Mouse (Mus musculus) layer of hippocampus, postnatal 10 days (tissue): Measurements from ENCODE around the gene Als2cr12. TPM values are rescaled to one million over a fixed set of nuclear protein-coding genes. Genes with fewer than 3 reads are reported as not detected.
"Not testable (repeated sequence)": the region's sequence is repeated elsewhere in the genome, so short reads cannot be mapped to it uniquely, and the experiment has no call there.

Experiments
- DNase-seq, 2 experiments: peaks; one replicate each; pipeline ENCODE4 v3.0.0; 2021; ENCODE audit warnings: low spot score in 2 of 2
- total RNA-seq, 2 experiments: library from RNA; stranded (reverse); gene quantifications; 2 replicates each; pipeline ENCODE4 v1.2.3; 2021

Als2cr12 gene
- total RNA-seq, 2 experiments from 2014 or later: 0.23 TPM; not detected in 1

GRCm38 (mm10) chr1:58690834-58691488 lies 4.8 kb downstream of the Als2cr12 start:
- not testable (repeated sequence) for DNase-seq

DNA sequence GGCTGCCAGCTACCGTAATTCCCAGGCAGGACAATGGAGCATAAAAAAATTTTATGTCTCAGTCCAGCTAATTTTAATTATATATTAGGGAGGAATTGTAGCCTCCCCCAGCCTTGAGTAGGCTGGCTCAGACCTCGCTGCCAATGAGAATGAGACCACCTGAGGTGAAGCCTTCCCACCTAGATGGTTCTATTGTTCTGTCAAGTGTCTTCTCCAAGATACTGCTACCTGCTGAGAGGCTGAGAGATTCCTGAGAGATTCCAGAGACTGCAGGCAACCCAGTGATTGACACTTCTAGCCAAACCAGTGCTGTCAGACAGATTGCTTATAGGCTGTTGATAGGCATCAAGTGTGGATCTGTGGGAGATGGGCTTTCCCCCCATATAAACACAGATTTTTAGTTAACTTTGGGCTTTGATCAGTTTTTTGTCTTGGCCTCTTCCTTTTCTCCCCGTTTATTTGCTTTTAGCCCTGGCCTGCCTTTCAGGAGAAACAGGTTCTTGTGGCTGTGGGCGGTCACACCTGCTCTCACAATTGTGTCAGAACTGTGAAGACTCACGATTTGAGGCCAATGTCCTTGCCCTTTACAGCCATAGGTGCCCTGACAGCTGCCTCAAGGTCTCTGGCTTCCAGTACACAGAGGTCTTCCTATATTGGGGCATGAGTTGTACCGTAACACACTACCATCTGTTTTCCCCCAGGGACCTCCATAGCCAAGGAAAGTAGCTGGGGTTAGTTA lies 5.6 kb downstream of the Als2cr12 start:
- no peak for DNase-seq

DNA sequence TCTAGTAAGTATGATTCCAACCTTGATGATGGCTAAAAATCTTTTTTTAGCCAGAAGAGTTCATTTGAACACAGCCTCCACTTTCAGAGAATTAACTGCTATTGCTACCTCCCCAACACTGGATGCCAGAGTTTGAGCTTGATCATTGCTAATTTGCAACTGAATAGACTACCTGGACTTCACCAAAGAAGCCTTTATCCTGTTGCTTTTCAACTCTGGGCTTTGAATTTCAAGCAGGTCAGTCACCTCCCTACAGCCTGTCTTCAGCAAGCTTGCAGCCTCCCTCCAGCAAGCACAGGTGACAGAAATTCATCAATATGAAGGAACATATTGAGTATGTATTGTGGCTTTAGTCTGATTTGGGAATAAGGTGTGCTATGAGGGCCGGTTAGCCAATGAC lies 6.4 kb downstream of the Als2cr12 start:
- DNase-seq: no peak

DNA sequence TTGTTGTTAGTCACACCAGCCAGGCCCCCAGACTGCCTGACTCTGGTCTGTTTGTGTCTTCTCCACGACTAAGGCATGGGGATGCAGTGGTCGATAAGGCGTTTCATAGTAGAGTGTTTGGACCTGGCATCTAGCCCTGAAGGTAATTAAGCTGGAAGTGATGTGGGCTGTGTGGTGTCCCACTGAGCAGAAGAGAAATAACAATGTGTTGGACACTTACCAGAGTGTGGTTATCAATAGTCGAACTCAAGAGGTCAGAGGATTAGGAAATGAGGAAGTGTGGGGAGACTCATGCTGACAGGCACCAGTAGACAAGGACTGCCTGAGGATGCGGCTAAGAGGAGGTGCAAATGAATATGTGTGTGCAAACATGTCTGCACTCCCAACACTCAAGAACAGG lies 17.4 kb downstream of the Als2cr12 start:
- DNase-seq: not testable (repeated sequence)

DNA sequence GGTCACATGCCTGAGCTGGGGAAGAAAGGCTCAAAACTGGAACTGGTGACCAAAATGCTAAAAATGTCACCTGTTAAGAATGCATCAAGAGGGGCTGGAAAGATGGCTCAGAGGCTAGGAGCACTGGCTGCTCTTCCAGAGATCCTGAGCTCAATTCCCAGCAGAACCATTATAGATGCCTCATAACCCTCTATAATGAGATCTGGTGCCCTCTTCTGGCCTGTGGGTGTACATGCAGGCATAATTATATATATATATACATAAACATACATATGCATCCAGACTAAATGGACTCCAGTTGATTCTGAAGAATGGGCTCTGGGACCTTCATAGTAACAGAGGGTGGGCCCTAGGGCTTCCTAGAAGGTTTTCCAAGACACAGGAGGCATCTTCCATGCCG lies 18.2 kb downstream of the Als2cr12 start:
- DNase-seq: no peak

DNA sequence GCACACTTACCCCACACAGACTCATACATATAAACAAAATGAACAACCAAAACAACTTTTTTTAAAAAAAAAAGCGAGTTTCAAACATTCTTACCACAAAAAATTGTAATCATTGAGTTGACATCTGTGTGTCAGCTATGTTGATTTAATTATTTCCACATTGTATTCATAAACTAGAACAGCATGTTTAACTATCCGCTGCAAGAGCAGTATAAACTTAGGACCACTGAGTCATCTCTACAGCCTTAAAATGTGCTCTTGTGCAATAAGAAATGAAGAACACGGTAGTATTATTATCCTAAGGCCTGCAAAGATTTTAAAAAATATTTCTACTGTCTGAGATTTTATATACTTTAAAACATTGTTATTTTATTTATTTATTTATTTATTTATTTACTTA lies 20.8 kb downstream of the Als2cr12 start:
- no peak for DNase-seq

DNA sequence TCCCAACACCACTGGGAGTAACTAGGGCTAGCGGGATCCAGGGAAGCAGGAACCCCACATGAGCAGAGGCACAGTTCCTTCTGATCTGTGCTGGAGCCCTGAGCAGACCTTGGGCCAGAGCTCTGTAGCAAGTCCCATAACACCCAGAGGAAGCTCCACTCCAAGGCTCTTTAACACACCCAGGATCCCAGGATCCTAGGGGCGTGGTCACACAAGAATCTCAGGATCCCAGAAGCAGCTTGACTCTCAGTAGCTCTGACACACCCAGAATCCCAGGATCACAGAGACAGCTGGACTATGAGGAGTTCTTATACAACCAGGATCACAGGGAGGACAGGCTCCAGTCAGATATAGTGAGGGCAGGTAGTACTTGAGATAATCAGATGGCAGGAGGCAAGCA lies 23.7 kb downstream of the Als2cr12 start:
- no peak for DNase-seq

- not testable (repeated sequence) for DNase-seq
Measured at GRCm38 (mm10) chr1:58669635-58670034, 26.2 kb downstream of the Als2cr12 start.

DNA sequence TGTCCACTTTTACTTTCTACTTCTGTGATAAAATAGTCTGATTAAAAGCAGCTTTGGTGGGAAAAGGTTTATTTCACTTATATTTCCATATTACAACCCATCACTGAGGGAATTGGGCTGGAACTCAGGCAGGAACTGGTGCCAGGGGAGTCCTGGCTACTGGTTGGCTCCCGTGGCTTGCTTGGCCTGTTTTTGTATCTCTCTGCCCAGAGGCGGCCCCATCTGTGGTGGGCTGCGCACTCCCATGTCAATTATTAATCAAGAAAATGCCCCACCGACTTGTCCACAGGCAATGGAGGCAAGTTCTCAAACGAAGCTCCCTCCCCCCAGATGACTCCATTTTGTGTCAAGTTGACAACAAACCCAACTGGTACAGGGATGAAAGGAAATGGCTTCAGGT lies 27.6 kb downstream of the Als2cr12 start:
- DNase-seq: no peak

DNA sequence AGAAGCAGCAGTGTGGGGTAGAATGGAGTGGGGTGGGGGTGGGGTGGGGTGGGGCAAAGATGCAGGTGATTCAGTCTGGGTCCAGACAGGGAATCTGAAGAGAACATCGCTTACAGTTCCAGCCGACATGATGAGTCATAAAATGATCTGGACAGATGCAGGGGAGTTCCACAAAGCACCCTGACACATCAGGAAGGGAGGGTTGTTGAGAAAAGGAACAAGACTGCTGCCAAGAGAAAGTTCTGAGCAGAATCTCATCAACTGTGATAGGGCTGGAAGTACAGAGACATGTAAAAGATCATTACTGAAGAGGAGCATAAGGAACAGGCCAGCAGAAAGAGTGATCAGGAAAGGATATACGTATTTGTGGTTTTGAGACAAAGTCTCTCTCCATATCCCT lies 32.4 kb downstream of the Als2cr12 start:
- DNase-seq: not testable (repeated sequence)

- DNase-seq: not testable (repeated sequence)
Measured at GRCm38 (mm10) chr1:58662671-58663070, 33.1 kb downstream of the Als2cr12 start.

DNA sequence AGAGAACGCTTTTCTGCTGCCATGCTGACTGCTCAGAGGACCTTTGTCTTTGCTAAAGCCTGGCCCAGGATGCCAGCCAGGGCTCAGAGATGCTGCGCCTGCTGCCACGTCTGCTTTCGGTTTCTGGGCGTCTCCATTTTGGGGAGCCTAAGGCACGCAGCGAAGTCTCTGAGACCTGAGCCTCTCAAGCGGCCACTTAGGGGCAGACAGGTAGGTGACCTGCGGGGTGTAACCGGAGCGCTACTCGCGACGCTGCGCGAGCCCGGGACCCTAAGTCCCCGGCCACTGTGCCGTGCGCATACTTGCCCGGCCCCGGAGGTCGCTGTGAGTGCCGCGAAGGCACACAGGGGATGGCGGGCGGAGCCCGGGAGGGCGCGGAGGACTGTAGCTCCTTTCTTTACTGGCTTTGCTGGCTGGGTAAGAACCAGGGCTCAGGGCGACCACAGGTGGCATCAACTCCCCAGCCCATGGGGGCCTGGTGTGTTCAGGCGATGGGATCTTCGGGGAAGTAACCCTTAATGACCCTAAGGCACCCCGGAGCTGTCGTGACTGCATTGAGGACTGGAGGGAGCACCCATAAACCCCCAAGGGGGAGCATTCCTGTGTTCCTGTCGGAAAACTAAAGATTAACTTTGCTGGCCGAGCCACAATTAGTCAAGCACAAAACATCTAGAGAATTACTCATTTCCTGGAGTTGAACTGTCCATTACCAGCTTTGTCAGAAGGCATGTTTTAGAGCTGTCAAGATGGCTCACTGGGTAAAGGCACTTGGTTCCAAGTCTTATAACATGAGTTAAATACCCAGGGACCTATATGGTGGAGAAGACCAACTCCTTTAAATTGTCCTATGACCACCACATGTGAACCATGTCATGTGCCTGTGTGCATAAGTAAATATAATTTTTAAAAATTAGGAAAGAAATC lies 43.0 kb downstream of the Als2cr12 start:
- peak; percentile 64 to 70 for DNase-seq

GRCm38 (mm10) chr1:58651571-58652456 lies 44.0 kb downstream of the Als2cr12 start:
- DNase-seq: not testable (repeated sequence)

DNA sequence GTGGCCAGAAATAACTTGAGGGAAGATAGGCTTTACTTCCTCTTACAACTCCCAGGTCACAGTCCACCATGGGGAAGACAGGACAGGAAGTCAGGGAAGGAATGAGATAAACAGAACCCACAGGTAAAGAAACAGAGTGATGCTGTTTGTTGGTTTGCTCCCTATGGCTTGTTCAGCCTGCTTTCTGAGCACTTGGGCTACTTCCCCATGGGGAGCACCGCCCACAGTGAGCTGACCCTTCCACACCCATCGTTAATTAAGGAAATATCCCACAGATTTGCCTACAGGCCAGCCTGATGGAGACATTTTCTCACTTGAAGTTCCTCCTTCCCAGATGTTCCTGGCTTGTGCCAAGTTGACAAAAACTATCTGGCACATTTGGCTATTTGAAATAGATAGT lies 66.9 kb downstream of the Als2cr12 start:
- not testable (repeated sequence) for DNase-seq

DNA sequence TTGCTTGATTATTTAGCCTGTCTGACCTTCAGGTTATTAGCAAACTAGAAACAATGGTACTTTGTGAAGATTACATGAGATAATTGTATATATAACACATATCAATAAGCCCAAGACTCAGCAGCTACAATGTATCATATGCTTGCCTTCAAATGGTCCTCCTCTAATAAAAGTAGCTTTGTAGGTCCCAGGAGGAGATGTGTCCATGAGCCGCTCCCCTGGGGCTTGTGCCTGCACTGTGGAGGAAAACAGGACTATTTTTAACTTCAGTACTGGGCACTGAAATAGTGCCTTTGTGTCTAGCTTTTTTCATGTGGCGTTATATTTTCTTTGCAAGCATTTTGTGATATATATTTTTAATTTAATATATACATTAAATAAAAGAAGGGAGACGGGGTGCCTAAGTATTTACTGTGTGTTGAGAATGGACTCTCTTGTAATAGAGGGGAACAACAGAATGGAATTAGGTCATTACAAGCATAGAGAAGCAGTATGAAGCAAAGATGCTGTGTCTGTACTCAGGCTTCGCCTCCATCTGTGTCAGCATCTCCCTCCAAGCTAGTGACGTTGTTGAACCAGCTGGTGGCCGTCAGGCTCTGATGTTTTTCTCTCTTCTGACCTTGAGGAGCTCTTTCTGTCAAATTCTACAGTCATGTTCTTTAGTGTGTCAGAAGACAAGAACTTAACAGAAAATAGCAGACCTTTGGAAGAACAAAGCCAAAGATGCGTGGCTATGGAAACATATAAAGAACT lies 73.6 kb downstream of the Als2cr12 start:
- DNase-seq: peak; percentile 20 to 32

GRCm38 (mm10) chr1:58621251-58621650 lies 74.5 kb downstream of the Als2cr12 start:
- no peak for DNase-seq

DNA sequence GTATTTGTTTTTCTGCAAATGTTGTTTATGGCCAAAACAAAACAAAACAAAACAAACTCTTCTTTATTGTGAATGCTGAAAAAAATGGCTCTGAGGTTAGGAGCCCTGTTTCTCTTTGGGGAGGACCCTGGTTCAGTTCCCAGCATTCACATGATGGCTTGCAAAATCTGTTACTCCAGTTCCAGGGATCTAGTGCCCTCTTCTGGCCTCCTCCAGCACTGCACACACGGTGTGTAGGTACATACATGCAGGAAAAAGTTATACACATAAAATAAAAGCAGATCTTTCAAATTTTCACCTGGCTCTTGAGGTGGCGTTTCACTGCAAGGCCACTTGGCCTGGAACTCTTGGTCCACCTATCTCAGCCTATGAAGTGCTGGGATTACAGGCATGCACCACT lies 77.0 kb downstream of the Als2cr12 start:
- no peak for DNase-seq

GRCm38 (mm10) chr1:58617978-58618668 lies 77.7 kb downstream of the Als2cr12 start:
- DNase-seq: no peak

DNA sequence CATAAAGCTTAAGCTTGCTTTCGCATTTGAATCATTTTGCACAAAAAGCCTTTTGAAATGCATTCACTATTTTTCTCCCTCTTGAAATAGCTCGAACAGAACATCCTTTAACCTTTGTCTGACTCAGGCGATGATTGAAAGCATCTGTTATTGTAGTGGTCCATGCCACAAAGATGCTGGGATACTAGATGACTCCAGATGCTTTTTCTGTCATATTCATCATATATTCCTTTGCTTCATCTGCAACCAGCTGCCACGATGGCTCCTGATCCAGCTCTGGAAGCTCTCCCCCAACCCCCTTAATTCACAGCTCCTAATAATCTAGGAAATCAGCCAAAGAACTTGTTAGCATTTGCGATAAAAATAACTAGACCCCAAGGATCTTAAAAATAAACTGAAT lies 78.7 kb downstream of the Als2cr12 start:
- DNase-seq: no peak
